Mouse (Mus musculus): ENCODE measurements around the gene Praf2.
A peak's percentile ranks its signal among the peaks of the same experiment; 100 is the strongest.
"Not testable (repeated sequence)": the region's sequence is repeated elsewhere in the genome, so short reads cannot be mapped to it uniquely, and the experiment has no call there.

Gene Praf2

DNA sequence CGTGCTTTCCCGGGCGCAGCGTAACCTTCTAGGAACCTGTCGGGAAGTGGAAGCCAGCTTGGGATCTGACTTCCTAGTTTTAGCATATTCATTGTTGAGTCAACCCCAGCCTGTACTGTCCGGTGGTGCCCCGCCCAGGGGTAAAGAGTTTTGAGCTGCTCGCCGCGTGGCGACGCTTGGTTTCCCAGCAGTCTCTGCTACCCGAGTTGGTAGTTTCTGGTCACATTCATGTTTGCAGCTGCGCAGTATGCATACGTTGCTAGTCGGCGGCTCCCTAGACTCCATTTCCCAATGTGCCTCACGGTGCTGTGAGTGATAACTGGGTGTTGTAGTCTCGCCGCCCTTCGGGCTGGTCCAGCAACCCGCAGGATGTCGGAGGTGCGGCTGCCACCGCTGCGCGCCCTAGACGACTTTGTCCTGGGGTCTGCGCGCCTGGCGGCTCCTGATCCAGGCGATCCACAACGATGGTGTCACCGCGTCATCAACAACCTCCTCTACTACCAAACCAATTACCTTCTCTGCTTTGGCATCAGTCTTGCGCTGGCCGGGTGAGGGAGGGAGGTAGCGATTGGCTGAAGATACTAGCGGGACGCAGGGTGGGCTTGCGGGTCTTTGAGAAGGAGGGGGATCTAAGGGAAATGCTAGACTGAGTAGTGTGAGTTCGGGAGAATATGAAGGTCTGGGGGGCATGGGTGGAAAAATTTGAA is at the start of gene Praf2:
Praf2 (plus strand) TSS at position 225 of the 707 bp plus-strand sequence.
- peak; percentile 89 for DNase-seq (ENCODE audit: low spot score)

DNA sequence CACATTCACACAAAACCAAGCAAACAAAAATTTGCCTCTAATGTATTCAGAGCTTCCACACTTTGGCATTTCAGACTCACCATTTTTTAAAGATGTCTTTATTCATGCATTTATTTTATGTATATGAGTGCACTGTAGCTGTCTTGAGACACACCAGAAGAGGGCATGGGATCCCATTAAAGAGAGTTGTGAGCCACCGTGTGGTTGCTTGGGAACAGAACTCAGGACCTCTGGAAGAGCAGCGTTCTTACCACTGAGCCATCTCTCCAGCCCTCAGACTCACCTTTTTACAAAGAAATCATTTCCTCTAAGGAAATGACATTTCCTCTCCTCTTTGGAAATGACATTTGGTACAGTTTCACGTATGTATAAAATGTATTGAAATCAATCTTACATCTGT is 49.3 kb upstream of the Praf2 start:
- no peak for DNase-seq (ENCODE audit: low spot score)

DNA sequence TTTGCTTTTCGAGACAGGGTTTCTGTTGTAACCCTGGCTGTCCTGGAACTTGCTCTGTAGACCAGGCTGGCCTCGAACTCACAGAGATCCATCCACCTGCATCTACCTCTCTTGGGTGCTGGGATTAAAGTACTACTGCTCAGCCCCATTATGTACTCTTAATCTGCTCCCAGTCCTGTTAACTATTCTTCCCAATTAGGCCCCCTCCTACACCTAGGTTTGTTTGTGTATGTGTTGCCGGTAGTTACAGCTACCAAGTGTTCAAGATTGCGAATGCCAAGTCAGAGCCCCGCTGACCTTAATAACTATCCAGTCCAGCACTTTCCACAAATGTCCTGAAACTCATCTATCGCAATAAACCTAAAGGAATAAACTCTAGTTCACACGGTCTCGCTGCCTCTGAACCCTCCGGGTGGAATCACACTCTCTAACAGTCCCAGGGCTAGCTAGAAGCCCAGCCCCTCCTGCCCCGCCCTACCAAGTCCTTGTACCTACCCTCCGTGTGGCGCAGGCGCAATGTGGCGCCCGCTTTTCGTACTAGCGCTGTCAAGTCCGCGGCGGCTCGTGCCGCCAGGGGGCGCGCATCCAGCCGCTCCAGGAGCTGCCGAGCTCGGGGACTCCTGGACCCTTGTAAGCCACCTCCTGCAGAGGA is 48.7 kb upstream of the Praf2 start:
- DNase-seq (ENCODE audit: low spot score): peak; percentile 94

DNA sequence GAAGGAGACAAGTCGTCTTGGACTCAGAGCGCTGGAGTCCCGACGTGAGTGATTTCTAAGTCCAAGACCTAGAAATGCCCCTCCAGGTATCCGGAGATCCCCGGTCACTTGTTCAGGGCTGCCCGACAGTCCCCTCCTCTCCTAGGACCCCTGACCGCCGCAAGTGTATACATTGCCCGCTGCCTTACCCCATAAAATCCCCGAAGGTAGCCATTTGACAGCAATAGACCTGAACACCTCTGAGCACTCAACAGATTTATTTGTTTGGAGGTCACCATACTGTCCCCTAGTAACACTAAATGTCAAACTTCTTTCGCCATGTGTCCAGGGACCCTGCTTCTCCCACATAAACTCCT is 48.2 kb upstream of the Praf2 start:
- DNase-seq (ENCODE audit: low spot score): no peak

DNA sequence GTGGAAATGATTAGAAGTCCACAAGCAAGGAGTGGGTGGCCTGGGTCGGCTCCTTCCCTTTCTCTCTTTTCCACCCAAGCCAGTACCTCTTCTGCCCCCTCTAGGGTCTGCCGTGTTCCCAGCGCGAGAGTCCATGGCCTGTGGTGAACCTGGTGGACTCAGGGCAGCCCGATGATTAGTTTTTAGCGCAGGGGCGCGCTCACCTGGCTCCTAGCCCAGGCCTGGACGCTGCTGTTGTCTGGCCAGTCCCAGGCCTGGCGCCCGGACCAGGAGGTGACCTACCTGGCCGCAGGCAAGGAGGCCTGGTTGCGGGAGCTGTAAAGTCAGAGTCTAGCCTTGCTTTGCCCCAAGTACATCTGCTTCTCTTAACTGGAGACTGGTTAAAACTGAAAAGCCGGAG is 47.4 kb upstream of the Praf2 start, which contains the start of gene Magix:
Magix (minus strand) TSS at position 388 of the 400 bp plus-strand sequence.
- DNase-seq (ENCODE audit: low spot score): no peak

DNA sequence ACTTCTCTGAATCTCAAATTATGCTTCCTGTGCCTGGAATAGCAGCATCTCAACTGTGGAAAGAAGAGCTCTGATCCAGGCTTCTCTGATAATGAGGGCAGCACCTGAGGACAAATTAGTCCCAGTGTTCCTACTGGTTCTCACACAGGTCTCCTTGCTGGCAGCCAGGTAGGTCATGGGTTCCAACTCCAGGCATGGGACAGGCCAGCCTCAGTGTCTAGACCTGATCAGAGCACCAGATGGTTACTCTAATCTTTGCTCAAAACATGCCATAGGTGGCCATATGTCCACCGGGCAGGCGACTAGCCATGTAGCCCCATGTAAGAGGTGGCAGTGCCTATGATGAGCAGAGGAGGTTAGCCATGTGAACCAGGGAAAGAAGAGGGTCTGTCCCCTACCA is 39.9 kb upstream of the Praf2 start:
- DNase-seq (ENCODE audit: low spot score): no peak

DNA sequence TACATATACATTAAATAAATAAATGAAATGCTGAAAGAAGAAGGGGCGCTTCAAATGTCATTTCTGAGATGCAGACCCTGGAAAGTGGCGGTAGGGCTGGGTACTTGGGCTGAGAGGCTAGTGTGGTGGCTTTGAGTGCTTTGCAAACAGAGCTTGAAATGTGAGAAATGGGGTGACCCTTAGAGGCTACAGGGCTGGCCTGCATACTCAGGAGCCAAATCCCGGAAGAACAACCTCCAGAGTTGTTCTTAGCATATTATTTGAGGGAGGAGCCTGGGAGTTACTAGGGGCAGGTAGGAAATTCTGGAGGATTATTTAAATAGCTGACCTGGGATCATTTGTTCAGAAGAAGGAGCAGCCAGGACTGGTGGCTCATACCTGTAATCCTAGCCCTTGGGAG is 37.8 kb upstream of the Praf2 start:
- no peak for DNase-seq (ENCODE audit: low spot score)

DNA sequence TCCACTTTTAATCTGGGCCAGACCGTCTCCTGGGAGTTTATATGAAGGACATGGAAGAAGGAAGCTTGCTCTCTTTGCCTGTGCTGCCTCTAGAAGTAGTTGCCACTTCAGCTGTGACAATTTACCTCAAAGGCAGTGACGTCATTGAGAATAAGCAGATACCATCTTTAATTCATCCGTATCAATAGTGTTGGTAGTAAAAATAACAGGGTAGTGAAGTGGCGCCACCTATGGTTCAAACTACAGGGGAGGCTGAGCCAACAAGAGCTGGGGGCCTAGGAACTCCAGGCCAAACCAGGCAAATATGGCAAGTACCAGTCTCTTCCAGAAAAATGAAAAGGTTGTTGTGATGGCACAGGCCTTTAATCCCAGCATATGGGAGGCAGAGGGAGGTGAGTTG is 35.4 kb upstream of the Praf2 start:
- peak; percentile 44 for DNase-seq (ENCODE audit: low spot score)

DNA sequence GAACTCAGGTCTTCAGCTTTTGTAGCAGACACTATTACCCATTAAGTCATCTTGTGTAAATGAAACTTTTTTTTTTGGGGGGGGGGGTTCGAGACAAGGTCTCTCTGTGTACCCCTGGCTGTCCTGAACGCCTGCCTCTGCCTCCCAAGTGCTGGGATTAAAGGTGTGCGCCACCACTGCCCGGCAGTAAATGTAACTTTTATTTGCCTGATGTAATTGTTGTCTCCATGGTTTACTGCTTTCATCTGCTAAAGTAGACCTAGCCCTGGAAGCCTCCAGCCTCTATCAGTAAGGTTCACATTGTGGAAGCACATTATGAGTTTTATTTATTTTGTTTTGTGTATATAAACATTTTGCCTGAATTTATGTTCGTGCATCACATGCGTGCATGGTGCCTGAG is 31.7 kb upstream of the Praf2 start:
- DNase-seq (ENCODE audit: low spot score): no peak

DNA sequence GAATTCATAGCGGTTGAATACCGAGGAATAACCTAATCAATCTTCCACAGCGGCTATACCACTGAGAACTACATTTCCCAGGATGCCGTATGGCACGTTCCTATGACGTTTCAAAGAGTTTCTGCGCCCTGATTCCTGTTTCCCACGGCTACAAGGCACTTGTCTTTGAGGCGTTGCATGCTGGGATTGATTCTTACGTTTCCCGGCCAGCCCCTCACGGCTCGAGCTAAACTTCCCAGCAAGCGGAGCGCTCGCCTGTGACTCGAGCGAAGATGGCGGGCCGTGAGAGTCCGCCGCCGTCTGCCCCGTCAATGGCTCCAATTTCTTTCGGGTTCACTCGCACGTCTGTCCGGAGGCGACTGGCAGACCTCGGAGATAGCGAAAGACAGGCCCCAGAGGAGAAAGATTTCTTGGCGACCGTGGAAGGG is 31.3 kb upstream of the Praf2 start, which contains the start of gene Gpkow:
Gpkow (plus strand) TSS at position 178 of the 428 bp plus-strand sequence.
- DNase-seq (ENCODE audit: low spot score): peak; percentile 92

DNA sequence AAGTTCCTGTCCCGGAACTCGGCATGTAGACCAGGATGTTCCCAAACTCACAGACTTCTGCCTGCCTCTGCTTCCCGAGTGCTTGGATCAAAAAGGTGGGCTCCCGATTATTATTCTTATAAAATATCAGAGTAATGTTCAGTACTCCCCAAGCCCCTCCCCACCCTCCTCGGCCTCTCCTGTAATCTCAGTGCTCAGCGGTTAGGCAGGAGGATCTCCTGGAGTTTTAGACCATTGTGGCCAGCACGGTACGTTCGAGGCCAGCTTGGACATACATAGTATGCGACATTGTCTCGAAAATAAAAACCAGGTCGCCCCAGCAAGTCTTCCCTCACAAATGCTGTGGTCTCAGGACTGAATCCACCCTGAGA is 14.5 kb upstream of the Praf2 start:
- not testable (repeated sequence) for DNase-seq (ENCODE audit: low spot score)

DNA sequence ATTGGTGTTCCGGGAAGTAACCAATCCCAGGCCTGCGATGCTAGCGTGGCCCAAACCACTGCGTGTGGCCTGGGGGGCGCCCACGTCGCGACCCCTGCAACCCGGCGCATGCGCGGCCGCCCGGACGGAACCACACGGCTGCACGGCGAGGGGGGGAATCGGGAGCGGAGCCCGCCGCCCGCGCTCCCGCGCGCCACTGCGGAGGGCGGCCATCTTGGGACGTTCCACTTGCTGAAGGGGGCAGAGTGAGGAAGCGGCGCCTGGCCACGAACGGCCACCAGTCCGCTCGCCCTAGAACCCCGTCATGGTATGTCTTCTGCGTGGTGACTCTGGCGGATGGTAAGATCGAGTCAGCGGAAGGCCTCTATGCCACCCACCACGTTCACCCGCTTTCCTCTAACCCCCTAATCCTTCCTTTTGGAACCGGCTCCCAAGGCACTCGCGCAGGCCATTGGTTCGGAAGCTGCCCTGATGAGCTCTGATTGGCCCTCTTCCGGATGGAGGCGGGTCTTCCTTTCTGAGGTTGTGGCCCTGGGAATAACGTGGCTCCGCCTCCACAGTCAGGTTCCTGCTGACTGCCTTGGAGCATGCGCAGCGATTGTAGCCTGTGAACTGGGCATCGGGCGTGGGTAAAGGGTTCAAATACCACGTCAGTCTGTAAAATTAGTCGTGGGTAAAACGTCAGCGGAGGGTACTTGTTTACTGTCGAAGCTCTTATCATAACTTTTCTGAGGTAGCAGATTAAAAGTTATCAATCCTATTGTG is 13.9 kb upstream of the Praf2 start, which contains the start of gene Wdr45:
Wdr45 (plus strand) TSS at position 199 of the 765 bp plus-strand sequence.
- peak; percentile 94 for DNase-seq (ENCODE audit: low spot score)

DNA sequence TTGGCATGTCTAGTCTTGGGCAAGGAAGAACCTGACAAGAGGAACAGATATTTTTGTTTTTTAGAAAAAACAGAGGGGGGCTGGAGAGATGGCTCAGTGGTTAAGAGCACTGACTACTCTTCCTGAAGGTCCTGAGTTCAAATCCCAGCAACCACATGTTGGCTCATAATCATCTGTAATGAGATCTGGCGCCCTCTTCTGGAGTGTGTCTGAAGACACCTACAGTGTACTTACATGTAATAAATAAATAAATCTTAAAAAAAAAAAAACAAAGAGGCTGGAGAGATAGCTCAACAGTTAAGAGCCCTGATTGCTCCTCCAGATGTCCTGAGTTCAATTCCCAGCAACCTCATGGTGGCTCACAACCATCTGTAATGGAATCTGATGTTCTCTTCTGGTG is 12.2 kb upstream of the Praf2 start:
- not testable (repeated sequence) for DNase-seq (ENCODE audit: low spot score)

DNA sequence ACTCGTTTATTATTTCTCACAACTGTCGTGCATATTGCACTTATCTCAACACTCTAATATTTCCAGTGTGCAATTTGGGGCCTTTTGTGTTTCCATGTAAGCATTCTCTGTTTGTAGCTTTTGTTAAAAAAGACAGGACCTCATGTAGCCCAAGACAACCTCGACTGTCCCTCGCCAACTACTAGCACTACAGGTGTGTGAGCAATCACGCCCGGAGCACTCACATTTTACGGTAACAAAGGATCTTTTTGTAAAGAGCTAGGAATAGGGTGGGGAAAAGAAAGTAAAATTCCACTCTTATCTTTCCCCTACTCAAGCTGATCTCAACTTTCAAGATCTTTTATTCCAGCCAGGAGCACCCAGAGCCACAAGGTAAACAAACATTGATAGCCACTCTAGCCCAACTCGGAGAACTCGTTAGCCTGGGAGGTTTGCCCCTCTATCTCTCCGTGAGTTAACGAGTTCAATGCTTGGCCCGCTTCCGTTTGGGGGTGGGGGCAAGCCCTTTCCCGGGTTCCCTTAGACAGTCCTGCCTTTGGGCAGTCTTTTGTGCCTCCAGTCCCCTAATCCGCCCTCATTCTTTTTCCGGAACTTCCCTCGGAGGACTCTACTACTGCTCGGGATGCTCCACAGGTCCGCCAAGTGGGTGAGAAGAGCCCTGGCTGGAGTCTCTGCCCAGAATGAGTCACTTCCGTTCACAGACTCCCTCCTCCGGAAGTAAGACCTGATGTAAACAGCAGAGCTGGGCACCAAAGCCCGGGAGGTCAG is 6.5 kb upstream of the Praf2 start, which contains the start of gene Gm45208:
Gm45208 (plus strand) TSS at position 732 of the 768 bp plus-strand sequence.
- DNase-seq (ENCODE audit: low spot score): peak; percentile 77

DNA sequence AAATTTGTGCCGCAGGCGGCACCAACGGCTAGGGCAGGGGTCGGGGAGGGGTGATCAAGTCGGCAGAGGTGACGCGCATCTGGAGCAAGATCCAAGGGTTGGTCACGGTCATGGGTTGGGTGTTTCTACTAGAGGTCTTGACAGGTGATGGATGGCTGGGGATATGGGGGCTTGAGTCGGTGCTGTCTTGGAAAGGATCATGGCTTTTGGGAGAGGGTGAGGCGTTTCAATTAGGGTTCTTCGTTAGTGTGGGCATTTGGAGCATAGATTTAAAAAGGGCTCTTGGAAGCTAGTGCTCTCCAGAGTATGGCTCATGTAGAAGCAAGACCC is 6.0 kb upstream of the Praf2 start:
- no peak for DNase-seq (ENCODE audit: low spot score)

DNA sequence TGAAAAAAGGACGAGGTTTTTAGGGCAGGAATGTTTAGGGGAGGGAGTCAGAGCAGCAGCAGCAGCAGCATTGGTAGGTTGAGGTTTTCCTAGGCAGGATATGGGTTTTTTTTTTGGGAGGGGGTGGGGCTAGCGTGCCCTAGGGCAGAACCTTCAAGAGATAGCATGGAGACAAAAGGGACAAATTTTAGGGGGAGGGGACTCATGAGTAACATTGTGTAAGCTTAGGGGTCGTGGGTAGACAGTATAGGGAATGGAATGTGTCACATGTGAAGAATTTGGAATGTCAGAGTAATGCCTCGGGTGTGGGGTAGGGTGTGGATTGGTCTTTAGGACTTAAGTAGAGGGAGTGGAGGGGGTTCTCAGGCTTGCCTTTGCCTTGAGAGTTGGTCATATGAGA is 5.5 kb upstream of the Praf2 start:
- no peak for DNase-seq (ENCODE audit: low spot score)

DNA sequence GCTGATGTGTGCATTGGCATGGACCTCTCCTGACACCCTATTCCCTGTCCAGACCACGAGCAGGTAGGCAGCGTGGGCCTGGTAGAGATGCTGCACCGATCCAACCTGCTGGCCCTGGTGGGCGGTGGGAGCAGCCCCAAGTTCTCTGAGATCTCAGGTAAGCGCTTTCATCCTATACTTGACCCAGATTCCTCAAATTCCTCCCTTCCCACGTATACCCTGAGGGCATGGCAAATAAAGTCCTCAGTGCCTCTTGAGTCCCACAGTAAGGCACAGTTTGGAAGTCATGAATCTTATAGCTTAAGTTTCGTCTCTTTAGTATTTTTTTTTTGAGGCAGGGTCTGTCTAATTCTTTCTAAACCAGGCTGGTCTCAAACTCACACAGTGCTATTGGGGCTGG is 4.1 kb upstream of the Praf2 start:
- no peak for DNase-seq (ENCODE audit: low spot score)

DNA sequence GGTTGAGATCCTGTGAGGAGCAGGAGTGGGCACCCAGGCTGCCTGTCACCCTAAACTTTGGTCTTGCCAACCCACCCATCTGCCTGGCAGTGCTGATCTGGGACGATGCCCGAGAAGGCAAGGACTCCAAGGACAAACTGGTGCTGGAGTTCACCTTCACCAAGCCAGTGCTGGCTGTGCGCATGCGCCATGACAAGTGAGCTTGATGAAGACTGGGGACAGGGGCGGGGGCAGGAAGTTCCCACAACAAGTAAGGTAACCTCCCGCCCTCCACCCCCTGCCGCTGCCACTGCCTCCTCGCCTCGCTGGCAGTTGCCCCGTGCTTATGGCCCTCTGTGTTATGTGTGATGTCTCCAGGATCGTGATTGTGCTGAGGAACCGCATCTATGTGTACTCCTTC is 2.4 kb upstream of the Praf2 start:
- DNase-seq (ENCODE audit: low spot score): no peak

DNA sequence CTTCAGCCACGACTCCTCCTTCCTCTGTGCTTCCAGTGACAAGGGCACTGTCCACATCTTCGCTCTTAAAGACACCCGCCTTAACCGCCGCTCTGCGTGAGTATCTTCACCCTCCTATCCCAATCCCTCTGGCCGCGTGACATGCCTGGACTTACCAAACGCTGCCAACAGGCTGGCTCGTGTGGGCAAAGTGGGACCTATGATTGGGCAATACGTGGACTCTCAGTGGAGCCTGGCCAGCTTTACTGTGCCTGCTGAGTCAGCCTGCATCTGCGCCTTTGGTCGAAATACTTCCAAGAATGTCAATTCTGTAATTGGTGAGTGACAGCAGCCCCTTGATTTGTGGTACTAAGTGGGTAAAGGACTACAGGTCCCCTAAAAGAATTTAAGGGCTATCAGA is 1.1 kb upstream of the Praf2 start:
- peak; percentile 39 for DNase-seq (ENCODE audit: low spot score)

DNA sequence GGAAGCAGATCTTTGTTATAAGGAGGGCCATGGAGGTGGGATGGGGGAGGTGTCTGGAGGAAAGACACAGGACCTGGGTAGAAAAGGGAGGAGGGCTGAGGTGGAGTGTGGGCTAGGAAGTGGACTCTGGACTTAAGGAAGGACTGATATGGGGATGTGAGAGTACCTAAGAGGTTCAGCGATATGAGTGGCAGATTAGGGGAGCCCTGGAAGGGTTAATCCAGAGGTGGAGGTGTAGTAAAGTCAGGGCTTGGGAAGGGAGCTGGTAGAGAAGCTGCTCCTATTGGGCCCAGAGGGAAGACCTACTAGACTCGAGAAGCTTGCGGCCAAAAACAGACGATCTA is 655 bp downstream of the Praf2 start:
- DNase-seq (ENCODE audit: low spot score): no peak

DNA sequence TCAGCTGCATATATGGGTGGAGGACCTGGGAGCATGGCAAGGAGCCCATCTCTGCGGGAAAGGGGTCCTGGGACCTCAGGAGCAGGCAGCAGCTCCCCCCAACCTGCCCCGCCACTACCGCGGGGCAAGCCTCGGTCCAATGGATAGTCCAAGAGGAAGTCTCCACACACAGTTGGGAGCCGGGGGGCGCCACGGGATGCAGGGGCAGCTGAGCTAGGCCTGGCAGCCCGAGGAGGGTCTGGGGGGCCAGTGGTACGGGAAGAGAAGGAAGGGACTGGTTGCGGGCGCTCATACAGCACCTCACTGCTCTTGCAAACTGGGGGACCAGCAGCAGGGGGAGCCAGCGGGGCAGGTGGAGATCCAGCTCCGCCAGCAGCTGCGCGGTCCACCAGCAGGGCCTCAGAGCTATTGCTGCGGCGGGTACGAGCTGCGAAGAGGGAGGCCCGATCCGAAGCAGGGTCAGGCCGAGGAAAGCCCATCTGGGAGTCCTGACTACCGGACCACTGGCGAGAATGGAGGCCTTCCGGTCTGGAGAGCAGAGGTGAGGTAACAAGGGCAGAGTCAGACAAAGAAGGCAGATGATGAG is 5.4 kb downstream of the Praf2 start:
- no peak for DNase-seq (ENCODE audit: low spot score)
